Mouse (Mus musculus) forebrain, postnatal 0 days (tissue): ENCODE results near the gene Ifngr2. TPM values are rescaled to one million over a fixed set of nuclear protein-coding genes. Genes with fewer than 3 reads are reported as not detected.

ENCODE experiments used
- ATAC-seq: fragments of 200-750 bp; cut with Nextera tagmentation; 2 replicates; pipeline ENCODE4 v1.8.0; 2017; ENCODE audit warnings: mild to moderate bottlenecking, moderate library complexity
- DNase-seq: peaks from one replicate; pipeline ENCODE4 v3.0.0-alpha.2; 2015
- H3K27ac ChIP-seq: fragments of 300-500 bp; sonication (generic); 2 replicates; pipeline ENCODE4 v1.5.1; 2014; ENCODE audit warnings: low read depth, mild to moderate bottlenecking, antibody characterized with exemption, low read length, moderate library complexity, mixed read lengths
- H3K27me3 ChIP-seq: fragments of 300-500 bp; sonication (generic); 2 replicates; pipeline ENCODE4 v1.6.1; 2014; ENCODE audit warnings: mild to moderate bottlenecking, low read length, mixed read lengths; ENCODE audit not compliant: insufficient read depth
- H3K36me3 ChIP-seq: fragments of 300-500 bp; sonication (generic); 2 replicates; pipeline ENCODE4 v1.6.1; 2014; ENCODE audit warnings: mild to moderate bottlenecking, moderate library complexity; ENCODE audit not compliant: insufficient read depth
- H3K4me1 ChIP-seq: fragments of 300-500 bp; sonication (generic); 2 replicates; pipeline ENCODE4 v1.6.1; 2014; ENCODE audit warnings: antibody characterized with exemption; ENCODE audit not compliant: insufficient read depth
- H3K4me2 ChIP-seq: fragments of 300-500 bp; sonication (generic); 2 replicates; pipeline ENCODE4 v1.6.1; 2014; ENCODE audit warnings: low read depth, mild to moderate bottlenecking, moderate library complexity
- H3K4me3 ChIP-seq: fragments of 300-500 bp; sonication (generic); 2 replicates; pipeline ENCODE4 v1.5.1; 2014; ENCODE audit warnings: low read depth, low read length, mixed read lengths
- H3K9ac ChIP-seq: fragments of 300-500 bp; sonication (generic); 2 replicates; pipeline ENCODE4 v1.6.1; 2014; ENCODE audit warnings: mild to moderate bottlenecking
- H3K9me3 ChIP-seq: fragments of 300-500 bp; sonication (generic); 2 replicates; pipeline ENCODE4 v1.6.1; 2016; ENCODE audit warnings: low read length
- CTCF ChIP-seq: sonication (generic); IDR thresholded peaks from 2 replicates; pipeline ENCODE4 v1.5.1; 2016; ENCODE audit warnings: antibody characterized with exemption, control low read depth, low read depth
- WGBS: fragments of 180-500 bp; shearing (Covaris S2); extraction: QIAGEN DNeasy Blood & Tissue Kit; methylation state at CpG from one replicate; pipeline ENCODE4 v1.1.7; 2014; 5-methylcytosine and 5-hydroxymethylcytosine counted together
- polyA plus RNA-seq: library from polyadenylated mRNA; unstranded; fragments of >200 nt; fragmentation: Nextera tagmentation; extraction: Ambion mirVana; gene quantifications from 2 replicates; pipeline ENCODE4 v1.2.1, GENCODE M21; 2015
- total RNA-seq: library from RNA; depleted of rRNA; stranded (reverse); fragments of >200 nt; gene quantifications from 2 replicates; pipeline ENCODE4 v1.2.3, GENCODE M21; 2014

The Ifngr2 gene
- total and polyA plus RNA-seq, 2 experiments from 2014 or later, result 61.8 to 146 TPM

- Histone ChIP-seq H3K4me1 (no peaks in the 10 kb centered on the region), H3K4me2 (no peak overlapping the region), H3K9ac (no peak overlapping the region), H3K9me3 (no peaks in the 10 kb centered on the region), H3K27ac (no peak overlapping the region), H3K27me3 (no peaks in the 10 kb centered on the region), H3K4me3 (no peak overlapping the region), H3K36me3 (peaks cover 14% of the 10 kb centered on the region)
- ATAC-seq (no peak), DNase-seq (peak; percentile 59)
- peak; percentile 71 for TF ChIP-seq CTCF
- WGBS, result 67% methylated on average over 2 of the region's 2 CpGs
These were observed 35.4 kb downstream of the Ifngr2 start for GRCm38 (mm10) chr16:91582307-91582706.

GRCm38 (mm10) chr16:91585617-91586016 is 38.7 kb downstream of the Ifngr2 start:
- peaks cover 11% of the 10 kb centered on the region for H3K36me3 ChIP-seq
- no peaks in the 10 kb centered on the region for H3K9me3 ChIP-seq
- no peak overlapping the region for H3K4me2 ChIP-seq
- DNase-seq (no peak), ATAC-seq (no peak)
- no peak overlapping the region for H3K9ac ChIP-seq
- H3K27ac ChIP-seq, result no peak overlapping the region
- no peaks in the 10 kb centered on the region for H3K4me1 ChIP-seq
- H3K4me3 ChIP-seq, result no peak overlapping the region
- WGBS, result 91% methylated on average over 5 of the region's 5 CpGs
- TF ChIP-seq CTCF, result no peak
- H3K27me3 ChIP-seq, result no peaks in the 10 kb centered on the region

- Histone ChIP-seq H3K9me3 (no peaks in the 10 kb centered on the region), H3K36me3 (peaks cover 7% of the 10 kb centered on the region), H3K27me3 (no peaks in the 10 kb centered on the region), H3K4me3 (no peak overlapping the region), H3K9ac (no peak overlapping the region), H3K4me1 (no peaks in the 10 kb centered on the region), H3K4me2 (no peak overlapping the region), H3K27ac (no peak overlapping the region)
- no peak for DNase-seq
- no peak for ATAC-seq
- TF ChIP-seq CTCF, result no peak
- 92% methylated on average over 6 of the region's 6 CpGs for WGBS
These were observed 39.4 kb downstream of the Ifngr2 start for GRCm38 (mm10) chr16:91586244-91586643.

GRCm38 (mm10) chr16:91587730-91588453 is 41.0 kb downstream of the Ifngr2 start:
- H3K4me1 ChIP-seq, result no peaks in the 10 kb centered on the region
- H3K27ac ChIP-seq, result no peak overlapping the region
- ATAC-seq, result no peak
- DNase-seq, result no peak
- H3K9me3 ChIP-seq, result no peaks in the 10 kb centered on the region
- H3K36me3 ChIP-seq, result peaks cover 4% of the 10 kb centered on the region; the same call in 1 of the 2 replicates
- H3K27me3 ChIP-seq, result no peaks in the 10 kb centered on the region
- no peak overlapping the region for H3K4me2 ChIP-seq
- 62% methylated on average over 6 of the region's 6 CpGs for WGBS
- H3K9ac ChIP-seq, result no peak overlapping the region
- TF ChIP-seq CTCF, result no peak
- H3K4me3 ChIP-seq, result no peak overlapping the region

- H3K4me1 ChIP-seq, result no peaks in the 10 kb centered on the region
- H3K4me2 ChIP-seq, result no peak overlapping the region
- H3K27ac ChIP-seq, result no peak overlapping the region
- TF ChIP-seq CTCF, result no peak
- H3K36me3 ChIP-seq, result peaks cover 4% of the 10 kb centered on the region; the same call in 1 of the 2 replicates
- H3K4me3 ChIP-seq, result no peak overlapping the region
- 89% methylated on average over 3 of the region's 3 CpGs for WGBS
- H3K27me3 ChIP-seq, result no peaks in the 10 kb centered on the region
- no peaks in the 10 kb centered on the region for H3K9me3 ChIP-seq
- DNase-seq, result no peak
- no peak overlapping the region for H3K9ac ChIP-seq
- ATAC-seq, result no peak
These were observed 41.8 kb downstream of the Ifngr2 start for GRCm38 (mm10) chr16:91588703-91589102.

GRCm38 (mm10) chr16:91592162-91592561 is 45.3 kb downstream of the Ifngr2 start:
- Histone ChIP-seq H3K4me1 (no peaks in the 10 kb centered on the region; the same call in 1 of the 2 replicates), H3K27me3 (no peaks in the 10 kb centered on the region), H3K9ac (no peak overlapping the region), H3K4me3 (no peak overlapping the region), H3K9me3 (no peaks in the 10 kb centered on the region), H3K4me2 (no peak overlapping the region), H3K36me3 (no peaks in the 10 kb centered on the region), H3K27ac (no peak overlapping the region)
- no peak for TF ChIP-seq CTCF
- no peak for DNase-seq
- WGBS, result 80% methylated on average over 8 of the region's 8 CpGs
- no peak for ATAC-seq

GRCm38 (mm10) chr16:91593262-91593661 is 46.4 kb downstream of the Ifngr2 start:
- Histone ChIP-seq H3K36me3 (no peaks in the 10 kb centered on the region), H3K9ac (no peak overlapping the region), H3K4me3 (no peak overlapping the region), H3K4me1 (no peaks in the 10 kb centered on the region; the same call in 1 of the 2 replicates), H3K27ac (no peak overlapping the region), H3K9me3 (no peaks in the 10 kb centered on the region), H3K27me3 (no peaks in the 10 kb centered on the region), H3K4me2 (no peak overlapping the region)
- 76% methylated on average over 3 of the region's 3 CpGs for WGBS
- ATAC-seq (no peak), DNase-seq (no peak)
- no peak for TF ChIP-seq CTCF
